Mouse (Mus musculus): Measurements from ENCODE around the gene Aldh3b3. TPM values are rescaled to one million over a fixed set of nuclear protein-coding genes. Genes with fewer than 3 reads are reported as not detected.

Gene Aldh3b3
- polyA plus RNA-seq, 1 experiment = 1.2 TPM

- Histone ChIP-seq H3K79me2 (ENCODE audit: control insufficient read depth, insufficient read depth) (no peaks in the 10 kb centered on the region), H3K27me3 (ENCODE audit: control insufficient read depth, insufficient read depth, insufficient read length) (peaks cover 5% of the 10 kb centered on the region), H3K4me2 (ENCODE audit: low read depth) (no peak overlapping the region), H3K4me3 (no peak overlapping the region), H3ac (ENCODE audit: control insufficient read depth, insufficient read length) (no peak overlapping the region), H3K36me3 (ENCODE audit: control insufficient read depth, insufficient read depth) (no peaks in the 10 kb centered on the region)
- TF ChIP-seq CEBPB (IDR thresholded peaks at IDR 0.05; ENCODE audit: insufficient read depth, poor library complexity, severe bottlenecking) = no peak
- TF ChIP-seq POLR2AphosphoS2 (IDR thresholded peaks at IDR 0.05; ENCODE audit: insufficient read length, low read depth) = no peak
- no peak for TF ChIP-seq SRF (IDR thresholded peaks at IDR 0.05; ENCODE audit: control insufficient read depth, insufficient read length, low read depth)
- no peak for TF ChIP-seq MAX (IDR thresholded peaks at IDR 0.05; ENCODE audit: low read depth)
- no peak for TF ChIP-seq E2F4 (IDR thresholded peaks at IDR 0.05; ENCODE audit: insufficient read depth)
- no peak for TF ChIP-seq POLR2A (IDR thresholded peaks at IDR 0.05; ENCODE audit: insufficient read length, low read depth)
- TF ChIP-seq REST (IDR thresholded peaks at IDR 0.05; ENCODE audit: insufficient read depth, insufficient read length) = no peak
- no peak for TF ChIP-seq TCF12 (IDR thresholded peaks at IDR 0.05; ENCODE audit: insufficient read depth, poor library complexity, severe bottlenecking)
- TF ChIP-seq TCF3 (IDR thresholded peaks at IDR 0.05; ENCODE audit: insufficient read length, low read depth) = no peak
- no peak for TF ChIP-seq USF1 (IDR thresholded peaks at IDR 0.05; ENCODE audit: low read depth)
- TF ChIP-seq MYOG (IDR thresholded peaks at IDR 0.05; ENCODE audit: control insufficient read depth in 1 of 3, insufficient read depth in 1 of 3, insufficient read length in 2 of 3, low read depth in 2 of 3) = no peak
- TF ChIP-seq MYOD1 (IDR thresholded peaks at IDR 0.05; ENCODE audit: control insufficient read depth in 1 of 3, insufficient read length in 2 of 3, low read depth in 2 of 3) = no peak
These were observed 4.0 kb downstream of the Aldh3b3 start for GRCm38 (mm10) chr19:3962469-3962868.

- H3K79me2 ChIP-seq (ENCODE audit: control insufficient read depth, insufficient read depth) = no peaks in the 10 kb centered on the region
- H3K27me3 ChIP-seq (ENCODE audit: control insufficient read depth, insufficient read depth, insufficient read length) = peaks cover 5% of the 10 kb centered on the region
- no peaks in the 10 kb centered on the region for H3K36me3 ChIP-seq (ENCODE audit: control insufficient read depth, insufficient read depth)
- H3K4me3 ChIP-seq = no peak overlapping the region
- TF ChIP-seq USF1 (IDR thresholded peaks at IDR 0.05; ENCODE audit: low read depth) = no peak
- no peak for TF ChIP-seq POLR2A (IDR thresholded peaks at IDR 0.05; ENCODE audit: insufficient read length, low read depth)
- no peak for TF ChIP-seq REST (IDR thresholded peaks at IDR 0.05; ENCODE audit: insufficient read depth, insufficient read length)
- TF ChIP-seq POLR2AphosphoS2 (IDR thresholded peaks at IDR 0.05; ENCODE audit: insufficient read length, low read depth) = no peak
- no peak for TF ChIP-seq MYOD1 (IDR thresholded peaks at IDR 0.05; ENCODE audit: control insufficient read depth in 1 of 3, insufficient read length in 2 of 3, low read depth in 2 of 3)
- no peak for TF ChIP-seq MYOG (IDR thresholded peaks at IDR 0.05; ENCODE audit: control insufficient read depth in 1 of 3, insufficient read depth in 1 of 3, insufficient read length in 2 of 3, low read depth in 2 of 3)
- no peak for TF ChIP-seq E2F4 (IDR thresholded peaks at IDR 0.05; ENCODE audit: insufficient read depth)
- no peak for TF ChIP-seq TCF3 (IDR thresholded peaks at IDR 0.05; ENCODE audit: insufficient read length, low read depth)
- TF ChIP-seq SRF (IDR thresholded peaks at IDR 0.05; ENCODE audit: control insufficient read depth, insufficient read length, low read depth) = no peak
- TF ChIP-seq TCF12 (IDR thresholded peaks at IDR 0.05; ENCODE audit: insufficient read depth, poor library complexity, severe bottlenecking) = no peak
- TF ChIP-seq CEBPB (IDR thresholded peaks at IDR 0.05; ENCODE audit: insufficient read depth, poor library complexity, severe bottlenecking) = no peak
- TF ChIP-seq MAX (IDR thresholded peaks at IDR 0.05; ENCODE audit: low read depth) = no peak
- no peak overlapping the region for H3K4me2 ChIP-seq (ENCODE audit: low read depth)
- no peak overlapping the region for H3ac ChIP-seq (ENCODE audit: control insufficient read depth, insufficient read length)
These were observed 5.6 kb downstream of the Aldh3b3 start for GRCm38 (mm10) chr19:3964030-3964429.

GRCm38 (mm10) chr19:3966330-3967075, 8.1 kb downstream of the Aldh3b3 start:
- Histone ChIP-seq H3K79me2 (ENCODE audit: control insufficient read depth, insufficient read depth) (no peaks in the 10 kb centered on the region), H3ac (ENCODE audit: control insufficient read depth, insufficient read length) (no peak overlapping the region), H3K4me2 (ENCODE audit: low read depth) (no peak overlapping the region), H3K36me3 (ENCODE audit: control insufficient read depth, insufficient read depth) (no peaks in the 10 kb centered on the region), H3K4me3 (no peak overlapping the region), H3K27me3 (ENCODE audit: control insufficient read depth, insufficient read depth, insufficient read length) (peaks cover 18% of the 10 kb centered on the region)
- TF ChIP-seq TCF3 (IDR thresholded peaks at IDR 0.05; ENCODE audit: insufficient read length, low read depth) (no peak), MYOG (IDR thresholded peaks at IDR 0.05; ENCODE audit: control insufficient read depth in 1 of 3, insufficient read depth in 1 of 3, insufficient read length in 2 of 3, low read depth in 2 of 3) (no peak), CEBPB (IDR thresholded peaks at IDR 0.05; ENCODE audit: insufficient read depth, poor library complexity, severe bottlenecking) (no peak), E2F4 (IDR thresholded peaks at IDR 0.05; ENCODE audit: insufficient read depth) (no peak), REST (IDR thresholded peaks at IDR 0.05; ENCODE audit: insufficient read depth, insufficient read length) (no peak), SRF (IDR thresholded peaks at IDR 0.05; ENCODE audit: control insufficient read depth, insufficient read length, low read depth) (no peak)

GRCm38 (mm10) chr19:3967258-3967657, 8.8 kb downstream of the Aldh3b3 start:
- TF ChIP-seq MYOD1 (IDR thresholded peaks at IDR 0.05; ENCODE audit: control insufficient read depth in 1 of 3, insufficient read length in 2 of 3, low read depth in 2 of 3) (no peak), TCF12 (IDR thresholded peaks at IDR 0.05; ENCODE audit: insufficient read depth, poor library complexity, severe bottlenecking) (no peak), SRF (IDR thresholded peaks at IDR 0.05; ENCODE audit: control insufficient read depth, insufficient read length, low read depth) (no peak), E2F4 (IDR thresholded peaks at IDR 0.05; ENCODE audit: insufficient read depth) (no peak), POLR2AphosphoS2 (IDR thresholded peaks at IDR 0.05; ENCODE audit: insufficient read length, low read depth) (no peak), CEBPB (IDR thresholded peaks at IDR 0.05; ENCODE audit: insufficient read depth, poor library complexity, severe bottlenecking) (no peak), TCF3 (IDR thresholded peaks at IDR 0.05; ENCODE audit: insufficient read length, low read depth) (no peak), REST (IDR thresholded peaks at IDR 0.05; ENCODE audit: insufficient read depth, insufficient read length) (no peak), POLR2A (IDR thresholded peaks at IDR 0.05; ENCODE audit: insufficient read length, low read depth) (no peak), USF1 (IDR thresholded peaks at IDR 0.05; ENCODE audit: low read depth) (no peak), MAX (IDR thresholded peaks at IDR 0.05; ENCODE audit: low read depth) (no peak), MYOG (IDR thresholded peaks at IDR 0.05; ENCODE audit: control insufficient read depth in 1 of 3, insufficient read depth in 1 of 3, insufficient read length in 2 of 3, low read depth in 2 of 3) (no peak)
- H3K27me3 ChIP-seq (ENCODE audit: control insufficient read depth, insufficient read depth, insufficient read length) = peaks cover 18% of the 10 kb centered on the region
- H3K36me3 ChIP-seq (ENCODE audit: control insufficient read depth, insufficient read depth) = no peaks in the 10 kb centered on the region
- no peak overlapping the region for H3K4me2 ChIP-seq (ENCODE audit: low read depth)
- no peak overlapping the region for H3K4me3 ChIP-seq
- H3ac ChIP-seq (ENCODE audit: control insufficient read depth, insufficient read length) = no peak overlapping the region
- no peaks in the 10 kb centered on the region for H3K79me2 ChIP-seq (ENCODE audit: control insufficient read depth, insufficient read depth)

All from myocyte (in vitro differentiated cells).